Mouse (Mus musculus) midbrain, embryonic 14.5 days (tissue): ENCODE measurements around the gene Dst. TPM values are rescaled to one million over a fixed set of nuclear protein-coding genes. Genes with fewer than 3 reads are reported as not detected.
"Not testable (repeated sequence)": the region's sequence is repeated elsewhere in the genome, so short reads cannot be mapped to it uniquely, and the experiment has no call there.

Source experiments
- ATAC-seq: fragments of 200-750 bp; cut with Nextera tagmentation; 2 replicates; pipeline ENCODE4 v1.8.0; 2017; ENCODE audit warnings: moderate number of reproducible peaks, moderate library complexity; ENCODE audit not compliant: low FRiP score, low TSS enrichment
- DNase-seq: peaks from one replicate; pipeline ENCODE4 v3.0.0-alpha.2; 2015
- H3K27ac ChIP-seq: fragments of 300-500 bp; sonication (generic); replicated peaks from 2 replicates; pipeline ENCODE4 v1.5.1; 2014; ENCODE audit warnings: mild to moderate bottlenecking, low read depth, low read length, moderate library complexity
- H3K27me3 ChIP-seq: fragments of 300-500 bp; sonication (generic); 2 replicates; pipeline ENCODE4 v1.6.1; 2014; ENCODE audit warnings: low read length, control low read depth, mixed read lengths; ENCODE audit not compliant: control insufficient read depth, insufficient read depth
- H3K36me3 ChIP-seq: fragments of 300-500 bp; sonication (generic); 2 replicates; pipeline ENCODE4 v1.6.1; 2014; ENCODE audit warnings: low read length, control low read depth; ENCODE audit not compliant: control insufficient read depth, insufficient read depth
- H3K4me1 ChIP-seq: fragments of 300-500 bp; sonication (generic); 2 replicates; pipeline ENCODE4 v1.6.1; 2014; ENCODE audit warnings: mild to moderate bottlenecking, antibody characterized with exemption, low read length, control low read depth; ENCODE audit not compliant: control insufficient read depth, insufficient read depth
- H3K4me2 ChIP-seq: fragments of 300-500 bp; sonication (generic); 2 replicates; pipeline ENCODE4 v1.6.1; 2014; ENCODE audit warnings: mild to moderate bottlenecking, low read length, moderate library complexity
- H3K4me3 ChIP-seq: fragments of 300-500 bp; sonication (generic); replicated peaks from 2 replicates; pipeline ENCODE4 v1.5.1; 2014; ENCODE audit warnings: low read depth, low read length
- H3K9ac ChIP-seq: fragments of 300-500 bp; sonication (generic); replicated peaks from 2 replicates; pipeline ENCODE4 v1.6.1; 2014; ENCODE audit warnings: mild to moderate bottlenecking, low read length, moderate library complexity
- H3K9me3 ChIP-seq: fragments of 300-500 bp; sonication (generic); 2 replicates; pipeline ENCODE4 v1.6.1; 2016; ENCODE audit warnings: low read length, control low read depth, mixed read lengths; ENCODE audit not compliant: control insufficient read depth
- WGBS: fragments of 180-500 bp; shearing (Covaris S2); extraction: QIAGEN DNeasy Blood & Tissue Kit; methylation state at CpG from one replicate; pipeline ENCODE4 v1.1.7; 2014; 5-methylcytosine and 5-hydroxymethylcytosine counted together
- polyA plus RNA-seq: library from polyadenylated mRNA; unstranded; fragments of >200 nt; fragmentation: Nextera tagmentation; extraction: Ambion mirVana; gene quantifications from 2 replicates; pipeline ENCODE4 v1.2.1, GENCODE M21; 2014

Gene Dst
- polyA plus RNA-seq, 1 experiment from 2014 or later = 59.8 TPM

DNA sequence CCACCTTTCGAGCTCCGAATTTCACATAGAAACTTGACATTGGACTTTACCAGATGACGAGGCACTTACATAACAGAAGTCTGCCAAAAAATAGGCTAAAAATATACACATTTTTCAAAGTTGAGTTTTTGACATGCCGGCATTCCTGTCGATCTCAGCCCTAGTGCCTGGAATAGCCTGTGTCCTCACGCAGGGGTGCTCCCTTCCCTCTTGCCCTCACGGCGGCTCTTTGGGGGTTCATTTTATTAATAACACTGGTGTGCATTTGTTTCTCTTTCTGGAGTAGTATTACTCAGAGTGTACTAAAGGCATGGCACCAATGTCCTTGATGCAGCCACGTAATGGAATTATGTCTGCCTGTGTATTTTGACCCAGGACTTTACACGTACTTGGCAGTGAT lies 146.9 kb downstream of the Dst start:
- no peaks in the 10 kb centered on the region for H3K36me3 ChIP-seq
- no peak for DNase-seq
- ATAC-seq = no peak
- H3K4me2 ChIP-seq = no peak overlapping the region
- no peak overlapping the region for H3K4me3 ChIP-seq
- no peaks in the 10 kb centered on the region for H3K9me3 ChIP-seq
- 96% methylated on average over 10 of the region's 10 CpGs for WGBS
- no peak overlapping the region for H3K9ac ChIP-seq
- no peaks in the 10 kb centered on the region for H3K27me3 ChIP-seq
- H3K27ac ChIP-seq = no peak overlapping the region
- H3K4me1 ChIP-seq = 0 out of 2 replicates have a peak, but pooled peaks cover 6% of the 10 kb centered on the region

DNA sequence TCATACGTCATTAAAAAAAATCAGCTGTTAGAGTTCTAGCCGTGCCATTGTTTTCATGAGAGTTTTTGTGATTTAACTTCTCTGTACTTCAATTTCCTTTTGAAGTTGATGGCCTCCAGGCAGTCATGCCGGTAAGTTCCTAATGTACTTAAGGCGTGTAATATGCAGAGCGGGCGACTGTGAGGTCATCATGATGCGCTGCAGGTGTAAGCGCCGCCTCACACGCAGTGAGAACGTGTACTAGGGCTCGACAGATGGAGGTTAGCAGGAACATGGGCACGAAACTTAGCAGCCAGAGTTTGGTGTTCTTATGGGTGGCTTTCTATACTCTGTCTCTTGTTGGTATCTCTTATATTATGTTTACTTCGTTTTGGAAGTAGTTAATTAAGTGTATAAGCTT lies 148.6 kb downstream of the Dst start:
- peaks cover 18% of the 10 kb centered on the region for H3K4me1 ChIP-seq
- no peaks in the 10 kb centered on the region for H3K36me3 ChIP-seq
- ATAC-seq (no peak), DNase-seq (no peak)
- H3K27me3 ChIP-seq = no peaks in the 10 kb centered on the region
- no peak overlapping the region for H3K4me2 ChIP-seq
- H3K27ac ChIP-seq = no peak overlapping the region
- H3K9ac ChIP-seq = no peak overlapping the region
- 95% methylated on average over 14 of the region's 14 CpGs for WGBS
- no peaks in the 10 kb centered on the region for H3K9me3 ChIP-seq
- no peak overlapping the region for H3K4me3 ChIP-seq

GRCm38 (mm10) chr1:34059231-34059630 lies 151.2 kb downstream of the Dst start:
- no peak for DNase-seq
- WGBS = 70% methylated on average over 12 of the region's 12 CpGs

DNA sequence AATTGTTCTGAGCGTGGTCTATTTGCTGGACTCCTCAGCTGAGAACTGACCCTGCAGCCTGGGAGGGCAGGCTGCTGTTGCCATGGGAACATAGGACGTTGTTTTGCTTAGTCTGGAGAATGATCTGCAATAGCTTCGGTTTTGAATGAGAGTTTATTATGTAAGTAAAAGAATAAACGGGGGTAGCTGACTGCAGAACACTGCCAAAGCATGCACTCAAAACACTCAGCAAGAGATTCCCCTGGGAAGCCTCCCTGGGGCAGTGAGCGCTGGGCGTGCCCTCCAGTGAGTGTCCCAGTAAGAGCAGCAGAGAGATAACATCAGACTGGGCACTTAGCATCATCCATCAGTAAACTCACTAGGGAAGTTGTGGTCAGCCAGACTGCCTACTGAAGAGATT lies 152.4 kb downstream of the Dst start:
- WGBS = 2% methylated on average over 6 of the region's 6 CpGs
- H3K36me3 ChIP-seq = no peaks in the 10 kb centered on the region
- H3K27ac ChIP-seq = 0 out of 2 replicates have a peak overlapping the region, but pooled peaks have one; percentile 20
- peak overlapping the region; percentile 14; the same call in 1 of the 2 replicates for H3K9ac ChIP-seq
- no peaks in the 10 kb centered on the region for H3K9me3 ChIP-seq
- no peaks in the 10 kb centered on the region for H3K27me3 ChIP-seq
- H3K4me3 ChIP-seq = no peak overlapping the region
- DNase-seq = peak; percentile 68
- no peak for ATAC-seq
- peaks cover 16% of the 10 kb centered on the region for H3K4me1 ChIP-seq
- H3K4me2 ChIP-seq = peak overlapping the region; percentile 29

More at GRCm38 (mm10) chr1:34059231-34059630, 151.2 kb downstream of the Dst start:
- no peak overlapping the region for H3K9ac ChIP-seq
- H3K4me3 ChIP-seq = no peak overlapping the region
- H3K27ac ChIP-seq = no peak overlapping the region
- no peak for ATAC-seq
- no peak overlapping the region for H3K4me2 ChIP-seq
- no peaks in the 10 kb centered on the region for H3K36me3 ChIP-seq
- H3K4me1 ChIP-seq = peaks cover 16% of the 10 kb centered on the region
- H3K27me3 ChIP-seq = no peaks in the 10 kb centered on the region
- H3K9me3 ChIP-seq = no peaks in the 10 kb centered on the region

- 15% methylated on average over 4 of the region's 4 CpGs for WGBS
- Histone ChIP-seq H3K4me3 (no peak overlapping the region), H3K27ac (no peak overlapping the region), H3K4me1 (peaks cover 16% of the 10 kb centered on the region), H3K27me3 (no peaks in the 10 kb centered on the region), H3K36me3 (no peaks in the 10 kb centered on the region), H3K9ac (no peak overlapping the region), H3K4me2 (peak overlapping the region; percentile 21; the same call in 1 of the 2 replicates), H3K9me3 (no peaks in the 10 kb centered on the region)
- ATAC-seq (peak; percentile 63; the same call in 1 of the 2 replicates), DNase-seq (peak; percentile 78)
These were observed 153.1 kb downstream of the Dst start for GRCm38 (mm10) chr1:34061078-34061477.

DNA sequence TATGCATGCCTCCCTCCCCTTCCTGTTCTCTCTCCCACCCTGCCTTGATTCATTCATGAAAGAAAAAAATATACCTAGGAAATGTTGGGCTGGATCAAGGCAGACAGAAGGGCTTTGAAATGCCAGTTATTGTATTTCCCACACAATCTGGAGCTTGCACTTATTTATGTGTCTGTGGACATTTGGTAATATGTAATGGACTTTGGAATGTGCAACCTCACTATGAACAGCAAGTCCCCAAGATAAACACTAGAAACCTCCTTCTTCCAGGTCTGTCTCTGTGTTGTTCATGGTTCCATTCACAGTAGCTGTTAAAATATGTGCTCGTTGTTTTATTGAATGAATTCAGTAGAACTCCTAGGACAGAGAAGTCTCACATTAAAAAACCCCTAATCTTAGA lies 153.8 kb downstream of the Dst start:
- no peak for DNase-seq
- Histone ChIP-seq H3K36me3 (no peaks in the 10 kb centered on the region), H3K9me3 (no peaks in the 10 kb centered on the region), H3K27ac (no peak overlapping the region), H3K4me2 (no peak overlapping the region), H3K9ac (no peak overlapping the region), H3K4me1 (peaks cover 16% of the 10 kb centered on the region), H3K27me3 (no peaks in the 10 kb centered on the region), H3K4me3 (no peak overlapping the region)
- ATAC-seq = no peak
- 79% methylated on average over 1 of the region's 1 CpGs for WGBS

GRCm38 (mm10) chr1:34063943-34064342 lies 155.9 kb downstream of the Dst start:
- no peak for ATAC-seq
- WGBS = 71% methylated on average over 3 of the region's 3 CpGs
- no peaks in the 10 kb centered on the region for H3K27me3 ChIP-seq
- H3K27ac ChIP-seq = no peak overlapping the region
- no peaks in the 10 kb centered on the region for H3K36me3 ChIP-seq
- H3K4me3 ChIP-seq = no peak overlapping the region
- no peaks in the 10 kb centered on the region for H3K9me3 ChIP-seq
- H3K4me2 ChIP-seq = no peak overlapping the region
- DNase-seq = no peak
- no peak overlapping the region for H3K9ac ChIP-seq
- peaks cover 16% of the 10 kb centered on the region for H3K4me1 ChIP-seq

DNA sequence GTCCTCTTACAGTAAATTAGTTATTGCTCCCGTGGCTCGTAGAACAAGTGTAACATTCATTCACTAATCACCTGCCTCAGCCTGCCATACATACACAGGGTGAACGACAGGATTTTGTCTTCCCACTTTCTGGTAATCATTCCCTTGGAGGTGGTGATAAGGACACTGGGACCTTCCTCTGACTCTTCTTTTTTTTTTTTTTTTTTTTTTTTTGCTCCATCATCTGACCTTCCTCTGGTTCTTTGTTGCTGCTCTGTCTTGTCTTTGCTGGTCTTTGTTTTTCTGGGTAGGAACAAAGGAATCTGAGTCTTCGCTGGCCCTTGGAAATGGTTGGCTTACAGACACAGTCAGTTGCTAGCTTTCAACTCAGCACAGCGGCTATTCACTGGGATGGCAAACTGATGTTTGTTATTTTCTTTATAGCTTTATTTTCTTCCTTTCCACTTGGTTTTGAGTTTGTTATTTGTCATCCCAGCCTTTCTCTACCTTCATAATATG lies 157.6 kb downstream of the Dst start:
- H3K27ac ChIP-seq = no peak overlapping the region
- 83% methylated on average over 5 of the region's 5 CpGs for WGBS
- H3K4me3 ChIP-seq = no peak overlapping the region
- DNase-seq = no peak
- no peak for ATAC-seq
- H3K27me3 ChIP-seq = no peaks in the 10 kb centered on the region
- H3K4me1 ChIP-seq = peaks cover 11% of the 10 kb centered on the region
- no peak overlapping the region for H3K9ac ChIP-seq
- no peaks in the 10 kb centered on the region for H3K9me3 ChIP-seq
- H3K36me3 ChIP-seq = no peaks in the 10 kb centered on the region
- H3K4me2 ChIP-seq = no peak overlapping the region

DNA sequence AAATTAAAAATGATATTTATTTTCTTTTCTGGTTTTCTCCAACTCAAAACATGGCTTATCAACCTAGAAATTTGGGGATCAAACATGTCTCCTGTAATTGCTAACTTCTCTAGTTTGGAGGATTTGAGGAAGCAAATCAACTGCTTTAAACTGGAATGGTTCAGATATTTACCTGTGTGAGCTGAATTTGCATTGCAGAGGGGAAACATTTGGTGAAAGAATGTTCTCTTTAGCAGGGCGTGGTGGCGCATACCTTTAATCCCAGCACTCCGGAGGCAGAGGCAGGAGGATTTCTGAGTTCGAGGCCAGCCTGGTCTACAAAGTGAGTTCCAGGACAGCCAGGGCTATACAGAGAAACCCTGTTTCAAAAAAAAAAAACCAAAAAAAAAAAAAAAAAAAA lies 158.4 kb downstream of the Dst start:
- ATAC-seq, H3K4me1 ChIP-seq, DNase-seq, H3K27ac ChIP-seq, H3K9ac ChIP-seq, H3K4me2 ChIP-seq, H3K27me3 ChIP-seq, H3K36me3 ChIP-seq, H3K4me3 ChIP-seq, H3K9me3 ChIP-seq: not testable (repeated sequence)
- over 99% methylated on average over 4 of the region's 4 CpGs for WGBS
